Comparison of ENCODE assay signal across 14 mouse cellular contexts in genomic region chr5:9663416-9663815, GRCm38 (mm10).
DNase-seq lines count a peak whose midpoint lies in the region.
"Had no signal": no experiment of that assay in that cellular context is flagged by ENCODE, and none has a peak within 500 bp of the region (broad histone marks: within the 10 kb centered on the region; RNA-seq: fewer than 3 reads in every experiment).

No protein-coding gene starts in this region.

- peak; percentile 24 to 33 for DNase-seq in frontal cortex, adult 2 months (ENCODE audit: extremely low spot score in 1 of 2, low spot score in 1 of 2)
- DNase-seq in frontal cortex, postnatal 14 days (ENCODE audit: low spot score in 2 of 2): no peak
- peak; percentile 63 for DNase-seq in brain, adult 2 months (ENCODE audit: low read depth, low spot score)
- DNase-seq in telencephalon, adult 2 months (ENCODE audit: low read depth, low spot score): peak; percentile 65
- no peak for DNase-seq in urinary bladder, postnatal 4 days (ENCODE audit: low spot score in 2 of 2)
- DNase-seq: adrenal gland, adult 2 months; adrenal gland, postnatal 10 days; adrenal gland, postnatal 25 days; cerebellum, adult 11-12 months; cerebellum, adult 2 months; cerebellum, adult 9-10 months; cerebellum, postnatal 10 days; cerebellum, postnatal 25 days; forebrain, postnatal 0 days had no signal

Comparison
In these comparisons a context has a peak if more than half of its experiments do, and no peak if none do; other contexts are left out.
1. DNase-seq: peak in frontal cortex, adult 2 months (2 of 2), brain, adult 2 months (single experiment) and telencephalon, adult 2 months (single experiment); none in frontal cortex, postnatal 14 days (0 of 2) and urinary bladder, postnatal 4 days (0 of 2).